Mouse (Mus musculus) Muller cell, postnatal 12 days (primary cell): ENCODE data around the gene AI661453.
"Not testable (repeated sequence)": the region's sequence is repeated elsewhere in the genome, so short reads cannot be mapped to it uniquely, and the experiment has no call there.

Experiments used
- DNase-seq: peaks from one replicate; pipeline ENCODE4 v3.0.0-alpha.2; 2015; ENCODE audit errors: inconsistent ontology term

AI661453 gene

DNA sequence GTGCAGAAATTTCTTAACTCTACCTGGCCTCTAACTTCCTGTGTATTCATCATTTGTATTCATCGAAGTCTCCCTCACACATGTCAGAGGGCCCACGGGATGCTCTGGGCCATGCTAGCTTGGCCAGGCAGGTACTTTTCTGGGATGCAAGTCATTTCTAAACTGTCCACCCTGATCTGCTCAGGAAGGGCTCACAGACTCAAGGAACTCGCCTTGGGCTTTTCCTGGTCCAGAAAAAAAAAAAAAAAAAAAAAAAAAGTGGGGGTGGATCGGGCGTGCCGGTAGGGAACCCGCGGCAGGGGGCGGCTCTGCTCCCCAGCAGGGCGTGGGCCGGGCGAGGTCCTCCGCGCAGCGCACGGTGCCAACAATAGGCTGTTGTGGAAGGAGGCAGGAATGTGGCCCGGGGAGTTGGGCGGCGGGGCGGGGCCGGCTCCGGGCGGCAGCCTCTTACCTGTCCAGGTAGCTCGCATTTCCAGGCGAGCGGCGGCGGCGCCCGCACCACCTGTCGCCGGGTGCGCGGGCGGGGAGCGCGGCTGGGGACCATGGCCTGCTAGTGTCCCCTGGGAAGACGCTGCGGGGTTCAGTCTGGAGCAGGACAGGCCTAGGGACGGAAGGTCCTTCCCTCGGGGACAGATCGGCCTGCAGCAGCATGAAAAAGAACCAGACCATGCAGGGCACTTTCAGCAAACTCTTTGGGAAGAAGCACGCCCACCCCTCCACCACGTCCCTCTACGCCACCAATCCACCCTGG is at the start of gene AI661453:
AI661453 (plus strand) TSS at position 460 of the 751 bp plus-strand sequence.
- DNase-seq: no peak

DNA sequence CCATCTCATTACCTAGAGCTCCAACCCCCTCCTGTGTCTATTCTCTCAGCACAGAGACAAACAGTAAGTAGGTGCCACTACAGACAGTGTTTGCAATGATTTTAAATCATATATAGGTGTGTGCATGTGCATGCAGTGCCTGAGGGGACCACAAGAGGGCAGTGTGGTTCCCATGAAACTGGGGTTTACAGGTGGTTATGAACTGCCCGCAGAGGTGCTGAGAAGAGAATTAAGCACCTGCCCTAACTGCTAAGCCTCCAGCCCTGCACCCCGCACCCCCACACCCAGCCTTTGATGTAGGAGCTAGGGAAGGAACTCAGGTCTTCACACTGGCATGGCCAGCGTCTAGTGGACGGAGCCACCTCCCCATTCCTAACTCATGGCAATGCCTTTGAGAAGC is 49.8 kb upstream of the AI661453 start:
- DNase-seq: no peak

DNA sequence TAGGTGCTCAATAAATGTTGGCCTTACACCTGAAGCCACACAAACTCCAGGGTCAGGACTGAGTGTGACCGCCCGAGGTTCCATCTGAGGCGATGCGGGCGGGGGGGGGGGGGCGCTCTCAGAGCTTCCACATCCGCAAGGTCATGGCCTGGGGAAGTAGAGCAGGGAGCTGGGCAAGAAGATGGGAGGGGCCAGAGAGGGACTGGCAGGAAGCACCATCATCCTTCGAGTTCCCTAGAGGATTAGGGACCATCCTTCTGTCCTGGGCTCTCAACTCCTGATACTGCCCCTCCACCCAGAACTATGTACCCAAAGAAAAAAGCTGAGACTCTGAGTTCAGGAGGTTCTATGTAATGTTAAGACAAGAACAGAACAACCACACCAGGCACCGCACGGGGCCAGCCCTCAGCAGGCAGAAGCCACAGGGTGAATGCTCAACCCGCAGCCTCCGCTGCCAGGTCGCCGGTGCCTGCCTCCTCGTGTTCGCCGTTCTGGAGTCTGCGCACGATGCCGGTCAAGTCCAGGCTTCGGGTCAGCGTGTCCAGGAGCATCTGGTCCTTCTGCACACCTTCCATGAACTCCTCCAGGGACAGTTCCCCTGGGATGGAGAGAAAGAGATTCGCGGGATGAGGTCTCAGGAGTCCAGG is 42.1 kb upstream of the AI661453 start:
- DNase-seq: peak; percentile 11

DNA sequence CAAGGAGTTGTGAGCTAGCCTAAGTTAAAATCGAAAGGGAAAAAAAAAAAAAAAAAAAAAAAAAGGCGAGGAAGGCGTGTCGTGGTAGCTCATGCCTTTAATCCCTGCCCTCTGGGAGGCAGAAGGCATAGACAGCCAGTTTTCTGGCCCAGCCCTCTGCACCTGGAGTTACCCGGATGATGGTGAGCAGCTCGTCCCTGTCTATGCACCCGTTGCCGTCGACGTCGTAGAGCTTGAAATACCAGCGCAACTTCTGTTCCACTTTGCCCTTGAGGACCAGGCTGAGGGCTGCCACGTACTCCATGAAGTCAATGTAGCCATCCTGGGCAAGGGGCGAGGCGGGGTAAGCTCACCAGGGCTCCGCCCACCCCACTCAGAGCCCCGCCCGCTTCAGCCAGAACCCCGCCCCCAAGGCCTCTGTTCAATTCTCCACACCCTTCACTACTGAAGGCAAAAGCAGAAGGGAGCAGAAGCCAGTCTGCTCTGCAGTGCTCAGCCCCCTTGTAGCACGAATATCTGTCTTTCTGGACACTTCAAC is 41.0 kb upstream of the AI661453 start:
- peak; percentile 50 for DNase-seq

DNA sequence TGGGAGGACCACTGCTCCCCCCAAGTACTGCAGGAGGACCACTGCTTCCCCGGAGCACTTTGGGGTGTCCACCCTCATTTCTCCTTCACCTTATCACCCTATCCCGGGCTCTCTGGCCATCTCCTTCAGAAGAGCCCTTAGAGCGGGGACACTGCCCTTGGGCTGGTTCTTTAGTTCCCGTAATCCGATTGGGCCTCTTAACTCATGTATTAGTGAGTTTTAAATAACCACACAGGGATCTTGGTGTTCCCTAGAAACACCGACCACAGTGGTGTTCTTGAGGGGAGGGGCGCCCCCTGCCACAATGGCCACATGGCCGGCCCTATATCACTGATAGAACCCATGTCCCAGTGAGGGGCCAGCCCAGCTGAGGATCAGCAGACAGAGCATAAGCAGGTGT is 37.3 kb upstream of the AI661453 start:
- no peak for DNase-seq

DNA sequence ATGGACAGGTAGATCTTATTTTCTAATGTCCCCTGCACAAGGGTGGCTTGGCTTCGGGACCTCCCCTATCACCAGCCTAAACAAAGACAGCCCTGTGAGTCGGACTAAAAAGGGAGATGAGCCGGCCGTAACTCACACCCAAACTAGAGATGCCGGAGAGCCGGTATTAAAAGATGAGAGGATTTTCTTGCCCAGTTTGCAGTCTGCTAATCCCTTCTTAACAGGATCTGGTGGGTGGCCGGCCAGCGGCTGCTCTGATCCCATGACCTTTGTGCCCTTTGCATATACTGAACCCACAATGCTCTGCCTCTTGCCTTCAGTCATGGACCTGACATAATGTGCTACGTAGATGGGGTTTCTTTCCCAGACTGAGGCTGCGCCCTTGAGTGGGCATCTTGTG is 36.0 kb upstream of the AI661453 start, which contains the start of gene Guca1a:
Guca1a (minus strand) TSS at position 134 of the 400 bp plus-strand sequence.
- no peak for DNase-seq

DNA sequence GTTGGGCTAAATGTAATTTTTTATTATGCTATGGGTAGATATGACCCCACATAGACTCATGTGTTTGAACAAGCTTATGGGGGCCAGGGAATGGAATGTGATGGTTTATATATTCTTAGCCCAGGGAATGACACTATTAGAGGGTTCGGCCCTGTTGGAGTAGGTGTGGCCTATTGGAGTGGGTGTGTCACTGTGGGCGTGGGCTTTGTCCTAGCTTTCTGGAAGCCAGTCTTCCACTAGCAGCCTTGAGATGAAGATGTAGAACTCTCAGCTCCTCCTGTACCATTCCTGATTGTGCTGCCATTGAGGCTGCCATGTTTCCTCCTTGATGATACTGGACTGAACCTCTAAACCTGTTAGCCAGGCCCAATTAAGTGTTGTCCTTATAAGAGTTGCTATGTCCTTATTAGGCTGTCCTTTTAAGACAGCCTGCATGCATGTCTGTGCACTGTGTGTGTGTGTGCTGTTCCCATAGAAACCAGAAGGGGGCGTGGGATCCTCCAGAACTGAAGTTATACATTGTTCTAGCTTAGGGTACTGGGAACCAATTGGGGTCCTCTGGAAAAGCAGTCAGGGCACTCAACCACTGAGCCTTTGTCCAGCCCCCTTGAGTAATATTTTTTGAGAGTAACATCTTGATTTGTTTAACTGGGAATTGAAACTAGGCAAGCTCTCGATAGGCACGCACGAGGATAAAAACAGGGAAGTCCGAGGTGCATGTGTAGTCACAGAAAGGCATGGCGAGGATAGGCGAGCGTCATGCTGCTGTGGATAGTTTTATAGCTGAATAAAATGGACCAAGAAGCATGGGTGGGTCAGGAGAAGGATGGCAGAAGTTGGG is 28.5 kb upstream of the AI661453 start:
- no peak for DNase-seq

DNA sequence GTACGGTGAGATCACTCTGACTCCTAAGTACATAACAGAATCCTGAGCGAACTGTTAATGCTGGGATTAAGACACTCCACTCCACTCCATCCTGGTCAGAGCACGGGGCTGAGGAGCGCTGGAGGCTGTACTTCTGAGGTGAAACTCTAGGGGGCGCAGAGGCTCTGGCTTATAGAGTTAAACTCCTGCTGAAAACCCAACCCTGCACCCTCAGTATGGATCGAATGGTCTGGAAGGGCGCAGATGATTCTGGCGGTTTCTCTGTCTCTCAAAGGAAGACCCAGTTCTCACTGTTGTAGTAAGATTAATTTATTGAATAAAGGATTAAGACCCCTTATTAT is 27.9 kb upstream of the AI661453 start:
- peak; percentile 14 for DNase-seq

DNA sequence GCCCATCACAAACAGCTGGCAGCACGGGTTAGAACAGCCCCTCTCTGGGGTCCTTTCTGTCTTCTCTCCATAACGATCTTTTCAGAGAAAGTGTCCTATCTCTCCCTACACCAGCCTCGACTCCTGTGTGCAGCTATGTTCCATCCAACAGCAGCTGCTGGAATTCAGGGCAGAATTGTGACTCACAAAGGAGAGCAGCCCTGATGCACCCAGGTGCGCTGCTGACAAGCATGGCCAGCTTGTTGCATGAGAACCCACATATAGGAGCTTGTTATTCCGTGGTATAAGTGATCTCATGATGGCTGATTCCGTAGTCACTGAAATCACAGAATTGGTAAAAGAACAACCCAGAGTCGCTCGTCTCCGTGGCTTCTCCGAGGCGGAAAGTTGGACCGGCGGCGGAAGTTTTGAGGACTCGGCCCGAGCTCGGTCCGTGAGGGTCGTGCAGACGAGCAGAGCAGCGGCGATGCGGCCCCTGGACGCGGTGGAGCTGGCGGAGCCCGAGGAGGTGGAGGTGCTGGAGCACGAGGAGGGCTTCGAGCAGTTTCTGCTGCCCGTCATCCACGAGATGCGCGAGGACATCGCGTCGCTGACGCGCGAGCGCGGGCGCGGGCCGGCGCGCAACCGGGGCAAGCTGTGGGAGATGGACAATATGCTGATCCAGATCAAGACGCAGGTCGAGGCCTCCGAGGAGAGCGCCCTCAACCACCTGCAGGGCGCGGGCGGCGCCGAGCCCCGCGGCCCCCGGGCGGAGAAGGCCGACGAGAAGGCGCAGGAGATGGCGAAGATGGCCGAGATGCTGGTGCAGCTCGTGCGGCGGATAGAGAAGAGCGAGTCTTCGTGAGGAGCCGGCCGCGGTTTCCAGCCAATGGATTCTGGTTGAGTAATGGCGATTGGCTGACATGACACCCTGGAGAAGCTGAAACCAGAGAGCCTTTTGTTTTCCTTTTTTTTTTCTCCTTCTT is 26.2 kb upstream of the AI661453 start:
- not testable (repeated sequence) for DNase-seq

DNA sequence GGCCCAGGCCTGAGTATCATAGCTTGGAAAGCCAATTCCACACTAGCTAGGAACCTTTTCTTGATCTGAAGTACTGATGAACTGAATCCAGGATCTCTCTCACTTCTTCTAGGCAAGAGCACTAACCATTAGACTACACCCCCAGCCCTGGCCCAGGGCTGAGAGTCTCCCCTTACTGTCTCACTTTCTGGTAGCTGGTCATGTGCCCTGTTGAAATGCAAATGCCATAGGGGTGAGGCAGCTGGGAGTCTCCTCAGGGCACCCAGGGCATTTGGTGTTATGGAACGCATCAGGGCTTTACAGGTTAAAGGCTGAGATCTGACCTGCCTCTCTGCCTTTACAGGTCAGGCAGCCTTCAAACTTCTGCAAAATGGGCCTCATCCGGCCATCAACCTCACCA is 16.2 kb upstream of the AI661453 start:
- no peak for DNase-seq

DNA sequence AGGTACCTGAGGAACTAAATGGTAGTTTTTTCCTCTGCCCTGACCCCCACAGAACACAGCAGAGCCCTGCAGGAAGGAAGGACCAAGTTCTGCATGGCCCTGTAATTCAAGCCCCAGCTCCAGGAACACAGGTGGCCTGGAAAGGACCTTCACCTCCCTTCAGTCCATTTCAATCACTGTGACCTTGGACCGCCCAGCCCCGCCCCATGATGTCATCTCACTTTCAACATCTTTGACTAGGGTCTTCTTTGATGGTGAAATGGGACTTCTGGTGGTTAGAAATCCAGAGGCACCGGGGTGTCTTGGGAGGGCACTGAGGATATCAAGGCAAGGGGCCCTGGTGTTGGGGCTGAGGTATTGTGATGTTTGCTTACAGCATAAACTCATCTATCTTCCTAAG is 14.8 kb upstream of the AI661453 start:
- no peak for DNase-seq

DNA sequence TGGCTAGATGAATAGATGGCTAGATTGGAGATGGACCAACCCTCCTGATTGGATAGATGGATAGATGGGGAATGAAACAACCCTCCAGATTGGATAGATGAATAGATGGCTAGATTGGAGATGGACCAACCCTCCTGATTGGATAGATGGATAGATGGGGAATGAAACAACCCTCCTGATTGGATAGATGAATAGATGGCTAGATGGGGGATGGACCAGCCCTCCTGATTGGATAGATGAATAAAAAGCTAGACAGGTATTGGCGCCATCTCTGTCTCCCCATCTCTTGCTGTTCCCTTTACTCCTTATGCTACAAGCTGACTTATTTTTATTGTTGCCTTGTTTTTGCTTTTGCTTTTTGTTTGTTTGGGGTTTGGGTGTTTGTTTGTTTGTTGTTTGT is 13.8 kb upstream of the AI661453 start:
- not testable (repeated sequence) for DNase-seq

DNA sequence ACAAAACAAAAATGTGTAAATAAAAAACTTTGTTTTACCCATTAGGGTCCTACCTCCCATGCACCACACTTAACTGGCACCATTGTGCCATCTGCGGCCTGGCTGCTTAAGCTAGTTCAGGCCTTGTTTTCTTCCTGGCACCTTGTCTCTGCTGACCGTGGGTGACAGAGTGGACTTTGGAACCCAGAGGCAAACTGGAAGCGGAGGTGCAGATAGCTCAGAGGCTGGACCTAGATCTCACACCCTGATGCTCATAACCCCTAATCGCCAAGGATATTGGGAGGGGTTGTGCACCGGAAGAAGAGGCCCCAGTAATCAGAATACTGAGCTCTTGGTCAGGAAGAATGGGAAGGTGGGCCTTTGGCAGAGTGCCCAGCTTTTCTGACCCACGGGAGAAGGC is 12.2 kb upstream of the AI661453 start:
- no peak for DNase-seq

DNA sequence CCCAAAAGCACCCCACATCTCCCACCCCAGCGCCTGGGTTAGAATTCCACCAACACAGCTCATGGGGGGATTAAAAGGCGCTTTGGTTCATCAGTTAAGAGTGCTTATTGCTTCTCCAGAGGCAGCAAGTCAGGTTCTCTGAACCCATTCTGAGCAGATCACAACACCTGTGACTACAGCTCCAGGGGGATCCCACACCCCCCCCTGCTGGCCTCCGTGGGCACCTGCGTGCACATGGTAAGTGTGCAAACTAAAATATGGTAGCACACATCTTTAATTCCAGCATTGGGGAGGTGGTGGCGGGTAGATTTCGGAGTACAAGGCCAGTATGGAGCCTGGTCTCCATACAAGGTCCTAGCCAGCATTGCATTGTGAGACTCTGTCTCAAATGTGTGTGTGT is 9.1 kb upstream of the AI661453 start:
- no peak for DNase-seq

DNA sequence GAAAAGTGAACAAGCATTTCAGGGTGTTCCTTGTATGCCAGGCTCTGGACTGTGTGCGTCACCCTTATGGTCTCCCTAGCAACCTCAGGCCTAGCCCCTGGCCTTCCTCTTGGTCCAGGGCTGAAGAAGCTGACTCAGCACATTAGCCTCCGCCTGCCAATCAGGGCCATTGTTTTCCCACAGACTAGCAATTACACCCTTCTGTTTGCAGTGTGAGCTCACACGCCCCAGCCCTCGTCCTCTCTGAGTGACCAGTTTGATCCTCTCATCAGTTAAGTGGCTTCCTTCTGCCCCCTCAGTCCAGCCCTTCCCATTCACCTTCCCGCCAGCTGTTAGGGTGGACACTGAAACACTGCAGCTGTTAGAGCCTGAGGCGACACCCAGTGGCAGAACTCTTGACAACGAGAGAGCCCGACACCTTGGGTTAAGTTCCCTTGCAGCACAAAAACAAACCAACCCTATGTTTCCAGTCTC is 7.5 kb upstream of the AI661453 start:
- peak; percentile 48 for DNase-seq

DNA sequence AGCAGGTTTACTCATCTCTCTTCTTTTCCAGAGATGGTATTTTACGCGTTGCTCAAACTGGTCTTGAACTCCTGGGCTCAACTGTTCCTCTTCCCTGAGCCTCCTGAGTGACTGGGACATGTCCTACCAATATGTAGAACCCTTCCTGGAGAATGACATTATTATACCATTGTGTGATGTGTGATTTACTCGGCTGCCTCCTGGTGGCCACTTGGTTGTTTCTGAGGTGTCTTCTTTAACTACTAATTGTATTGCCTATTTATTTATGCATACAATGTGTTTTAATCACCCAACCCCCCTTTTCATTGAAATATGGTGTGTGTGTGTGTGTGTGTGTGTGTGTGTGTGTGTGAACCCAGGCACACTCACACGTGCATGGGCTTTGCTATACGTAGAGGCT is 5.6 kb upstream of the AI661453 start:
- no peak for DNase-seq

DNA sequence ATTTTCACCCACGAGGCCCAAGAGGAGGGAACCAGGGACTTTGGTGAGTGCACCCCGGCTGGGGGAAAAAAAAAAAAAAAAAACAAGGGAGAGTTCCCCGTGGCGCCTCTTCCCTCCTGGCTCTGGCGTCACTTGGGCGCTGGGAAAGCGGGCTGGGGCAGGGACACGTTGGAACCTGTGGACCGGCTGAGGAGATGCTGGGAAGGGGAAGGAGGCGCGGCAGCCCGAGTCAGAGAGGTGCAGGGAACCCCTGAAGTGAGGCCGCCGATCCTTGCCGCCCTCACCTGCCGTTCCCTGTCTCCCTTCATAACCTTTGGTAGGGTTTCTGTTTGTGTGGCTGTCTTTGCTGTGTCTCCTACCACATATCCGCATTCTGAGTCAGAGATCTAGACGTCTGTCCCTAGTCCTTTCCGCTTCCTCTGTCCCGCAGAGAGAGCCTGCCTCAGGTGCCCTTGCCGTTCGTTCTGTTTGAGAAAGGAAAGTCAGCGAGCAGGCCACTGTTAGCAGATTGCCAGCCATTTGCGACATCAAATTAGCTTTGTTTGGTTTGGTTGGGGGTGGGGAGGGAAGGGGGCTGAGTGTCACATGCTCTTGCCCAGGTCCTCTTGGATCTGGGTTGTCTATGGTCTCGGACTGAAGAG is 612 bp downstream of the AI661453 start, which contains the start of gene 1700001C19Rik:
1700001C19Rik (minus strand) TSS at position 470 of the 641 bp plus-strand sequence.
- no peak for DNase-seq

DNA sequence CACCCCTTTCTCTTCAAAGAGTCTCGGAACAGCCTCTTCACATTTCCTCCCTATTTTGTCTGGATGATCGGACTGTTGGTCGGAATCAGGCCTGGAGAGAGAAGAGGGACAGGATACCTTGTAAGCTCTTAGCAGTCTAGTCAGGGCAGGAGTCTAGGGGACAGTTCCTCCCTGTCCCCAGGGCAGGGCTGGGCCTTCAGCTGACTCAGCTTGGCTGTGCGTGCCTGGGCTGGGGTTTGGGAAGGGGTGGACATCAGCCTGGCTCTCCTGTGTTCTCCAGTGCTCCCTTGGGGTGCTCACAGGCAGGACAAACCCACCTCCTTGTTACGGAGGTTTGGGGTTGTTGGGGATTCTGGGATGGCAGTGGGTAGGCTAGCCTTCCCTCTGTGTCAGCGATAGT is 2.2 kb downstream of the AI661453 start:
- DNase-seq: no peak

DNA sequence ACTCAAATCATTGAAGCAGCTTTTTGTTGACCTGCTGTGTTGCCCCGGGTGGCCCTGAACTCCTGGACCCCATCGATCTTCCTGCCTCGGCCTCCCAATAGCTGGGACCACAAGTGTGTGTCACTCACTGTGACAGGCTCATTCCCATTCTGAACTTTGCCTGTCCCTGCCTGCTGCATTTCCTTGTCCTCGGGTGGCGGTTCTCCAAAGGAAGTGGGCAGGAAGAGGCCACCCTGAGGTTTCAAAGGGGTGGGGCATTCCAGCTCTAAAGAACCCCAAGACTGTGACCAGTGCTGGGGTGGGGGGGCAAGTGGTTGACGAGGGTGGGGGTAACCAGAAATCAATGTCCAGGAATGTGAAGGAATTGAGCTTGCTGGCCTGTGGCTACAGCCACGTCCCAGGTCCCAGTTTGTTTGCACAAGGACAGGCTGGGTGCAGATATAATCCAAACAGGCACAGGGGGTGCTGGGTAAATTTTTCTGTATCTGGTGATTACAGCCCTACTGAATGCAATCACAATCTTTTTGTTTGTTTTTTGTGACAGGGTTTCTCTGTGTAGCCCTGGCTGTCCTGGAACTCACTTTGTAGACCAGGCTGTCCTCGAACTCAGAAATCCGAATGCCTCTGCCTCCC is 3.1 kb downstream of the AI661453 start:
- DNase-seq: no peak

DNA sequence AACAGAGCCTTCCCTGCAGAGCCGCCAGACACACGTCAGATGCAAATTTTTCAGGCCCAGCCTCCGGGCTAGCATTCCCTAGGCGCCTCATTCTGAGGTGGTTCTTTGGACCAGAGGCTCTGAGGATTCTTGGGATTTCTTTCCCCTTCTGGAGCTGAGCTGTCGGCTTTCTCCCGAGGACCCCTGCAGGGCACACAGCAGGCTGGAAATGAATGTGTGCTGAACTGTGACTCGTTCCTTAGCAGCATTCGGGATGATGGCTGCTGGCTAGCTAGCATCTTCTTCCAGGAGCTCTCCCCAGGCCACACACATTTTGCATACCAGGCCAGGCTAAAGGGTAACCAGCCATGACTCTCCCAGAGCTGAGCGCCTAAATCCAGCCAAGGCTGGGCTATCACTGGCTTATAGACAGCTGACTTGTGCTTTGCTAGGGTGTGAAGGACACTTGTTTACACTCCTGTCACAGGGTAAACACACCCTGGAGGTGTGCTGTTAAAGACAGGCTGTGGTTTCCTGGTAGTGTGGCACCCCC is 4.0 kb downstream of the AI661453 start:
- peak; percentile 85 for DNase-seq
